Mouse (Mus musculus): ENCODE results near the gene Dffa.

The Dffa gene

DNA sequence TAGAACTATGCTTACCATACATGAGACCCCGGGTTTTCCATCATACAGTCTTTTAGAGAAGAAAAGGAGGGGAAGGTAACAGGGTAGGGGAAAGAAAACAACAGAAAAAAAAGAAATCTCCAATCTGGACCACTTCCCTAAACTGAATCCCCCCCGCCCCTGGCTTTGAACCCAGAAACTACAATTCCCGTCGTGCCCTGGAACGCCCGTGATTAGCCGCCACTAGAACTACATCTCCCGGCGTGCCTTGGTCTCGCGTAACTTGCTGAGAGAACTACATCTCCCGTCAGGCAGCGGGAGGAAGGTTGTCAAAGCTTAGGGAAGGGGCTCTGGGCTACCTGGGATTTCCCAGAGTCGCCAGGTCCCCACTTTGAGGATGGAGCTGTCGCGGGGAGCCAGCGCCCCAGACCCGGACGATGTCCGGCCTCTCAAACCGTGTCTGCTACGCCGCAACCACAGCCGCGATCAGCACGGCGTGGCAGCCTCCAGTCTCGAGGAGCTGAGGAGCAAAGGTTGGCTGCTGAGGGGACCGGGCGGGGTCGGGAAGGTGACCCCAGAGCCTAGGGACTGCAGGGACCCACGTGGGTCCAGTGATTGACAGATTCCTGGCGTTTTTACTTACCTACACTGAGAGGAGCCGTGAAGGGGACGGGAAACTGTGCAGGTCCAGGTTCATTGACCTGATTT lies at the start of gene Dffa:
Gene Dffa, plus strand, starts transcription at position 272 of the 687 bp plus-strand sequence.
- peak; percentile 91 for DNase-seq (ENCODE audit: low read depth, low spot score)

DNA sequence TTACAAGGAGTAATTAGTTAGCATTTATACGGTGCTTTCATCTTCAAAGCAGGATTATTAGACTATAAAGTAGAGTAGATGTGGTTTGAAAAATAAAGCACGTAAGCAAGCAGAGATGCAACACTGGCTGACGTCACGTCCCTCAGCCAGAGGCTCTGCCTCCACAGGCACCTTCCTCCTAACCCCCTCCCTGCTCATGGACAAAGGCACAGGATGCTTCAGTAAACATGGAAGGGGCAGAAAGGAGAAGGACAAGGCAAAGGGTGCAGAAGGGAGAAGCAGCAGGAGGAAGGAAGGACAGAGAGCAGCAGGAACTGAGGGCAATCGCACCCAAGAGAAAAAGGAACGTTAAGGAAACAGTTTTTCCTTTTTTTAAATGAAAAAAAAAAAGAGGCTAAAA lies 48.1 kb upstream of the Dffa start:
- DNase-seq (ENCODE audit: low read depth, low spot score), result no peak

DNA sequence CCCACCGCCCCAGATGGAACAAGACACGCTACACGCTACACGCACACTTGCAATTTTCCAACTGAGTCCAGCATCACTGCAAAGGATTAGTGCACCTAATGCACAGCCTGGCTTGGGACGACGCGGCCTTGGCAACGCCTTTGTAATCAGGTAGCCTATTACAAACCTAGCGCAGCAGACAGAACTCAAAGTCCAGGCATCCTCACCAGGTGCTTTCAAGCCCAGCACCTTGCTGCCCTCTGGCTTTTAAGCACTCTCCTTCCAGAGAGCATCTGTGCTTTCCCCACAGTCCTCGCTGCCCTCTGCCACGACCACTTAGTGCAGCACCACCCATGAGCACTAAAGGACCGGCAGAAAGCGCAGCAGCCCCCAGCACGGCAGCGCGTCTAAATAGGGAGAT lies 47.0 kb upstream of the Dffa start:
- DNase-seq (ENCODE audit: low read depth, low spot score), result no peak

DNA sequence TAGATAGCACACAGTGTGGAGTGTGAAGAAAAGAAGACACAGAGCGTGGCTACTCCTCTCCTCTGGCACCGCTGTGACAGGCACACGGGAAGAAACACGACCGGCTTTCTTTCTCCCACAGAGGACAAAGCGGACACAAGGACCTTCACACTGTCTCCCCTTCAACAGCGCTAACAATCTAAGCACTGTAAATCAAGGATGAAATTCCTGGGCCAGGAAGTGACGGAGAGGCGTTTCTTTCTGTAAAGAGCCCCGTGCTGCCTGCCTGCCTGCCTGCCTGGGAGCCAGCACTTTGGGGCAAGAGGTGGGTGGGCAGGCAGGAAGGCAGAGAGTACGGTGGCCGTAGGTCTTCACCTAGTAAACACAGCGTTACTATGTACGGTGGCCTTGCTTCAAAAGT lies 46.5 kb upstream of the Dffa start:
- no peak for DNase-seq (ENCODE audit: low read depth, low spot score)

DNA sequence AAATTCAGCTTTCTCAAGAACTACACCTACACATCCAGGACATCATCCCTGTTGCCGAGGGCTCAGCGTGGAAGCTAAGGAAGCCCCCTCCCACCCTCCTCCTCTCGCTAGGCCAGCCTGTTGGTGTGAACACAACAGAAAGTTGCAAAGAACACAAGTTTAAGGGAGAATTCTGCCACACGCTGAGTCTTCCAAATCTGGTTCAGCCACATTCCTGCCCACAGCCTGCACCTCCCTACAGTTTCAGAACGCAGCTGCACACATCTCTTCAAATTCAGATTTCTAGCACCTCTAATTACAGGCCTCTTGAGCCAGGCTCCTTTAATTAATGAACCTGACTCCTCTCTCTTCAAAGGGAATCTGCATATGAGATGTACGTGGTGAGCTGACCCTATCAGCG lies 45.6 kb upstream of the Dffa start:
- DNase-seq (ENCODE audit: low read depth, low spot score), result no peak

DNA sequence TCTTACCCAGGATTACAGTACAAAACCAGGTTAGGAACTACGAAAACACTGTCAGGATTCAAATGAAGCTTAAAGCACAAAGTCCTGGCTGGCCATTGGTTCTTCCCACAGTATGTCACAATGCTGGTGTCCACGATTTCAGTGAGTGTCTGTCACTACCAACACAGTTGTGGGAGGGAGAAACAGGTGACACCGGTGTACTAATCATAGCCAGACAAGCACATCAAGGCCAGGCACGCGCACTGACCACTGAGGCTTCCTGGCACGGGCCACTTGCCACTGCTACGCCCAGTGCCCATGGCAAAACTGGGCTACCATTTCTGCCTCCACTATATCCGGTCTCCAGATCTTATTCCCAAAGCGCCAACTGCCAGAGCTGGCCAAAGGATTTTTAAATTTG lies 44.2 kb upstream of the Dffa start:
- DNase-seq (ENCODE audit: low read depth, low spot score), result no peak

DNA sequence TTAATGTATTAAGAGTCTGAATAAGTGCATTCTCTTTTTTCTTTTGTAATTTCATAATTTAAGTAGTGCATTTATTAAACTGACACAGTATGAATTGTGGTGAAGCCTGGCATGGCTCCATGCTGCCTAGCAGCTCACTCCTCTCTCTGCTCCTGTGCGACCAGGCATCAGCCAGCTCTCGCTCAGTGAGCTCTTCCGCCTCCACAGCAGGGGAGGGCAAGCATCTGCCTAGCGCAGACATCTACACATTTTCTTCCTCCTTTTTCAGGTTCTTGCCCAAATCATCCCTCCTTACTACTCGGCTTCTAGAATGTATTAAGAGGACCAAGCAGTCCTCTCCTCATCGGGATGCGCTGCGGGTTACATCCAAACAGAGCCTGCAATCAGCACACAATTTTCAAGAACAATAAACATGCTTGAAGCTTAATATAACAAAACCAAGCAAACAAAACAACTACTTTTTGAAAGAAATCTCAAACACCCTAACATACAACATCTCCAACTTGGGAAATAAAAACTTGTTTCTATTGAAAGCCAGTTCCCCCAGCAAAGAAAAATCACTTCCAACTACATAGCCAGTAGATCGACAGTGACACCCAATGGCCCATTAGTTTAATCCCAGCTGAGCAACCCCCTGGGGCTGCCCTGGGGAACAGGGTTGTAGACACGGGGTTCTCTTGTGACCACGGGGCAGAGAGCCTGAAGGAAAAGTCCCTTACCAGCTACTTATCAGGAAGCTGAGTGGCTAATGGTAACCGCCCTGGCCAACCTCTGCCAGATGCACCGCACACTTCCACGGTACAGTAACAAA lies 43.1 kb upstream of the Dffa start:
- no peak for DNase-seq (ENCODE audit: low read depth, low spot score)

DNA sequence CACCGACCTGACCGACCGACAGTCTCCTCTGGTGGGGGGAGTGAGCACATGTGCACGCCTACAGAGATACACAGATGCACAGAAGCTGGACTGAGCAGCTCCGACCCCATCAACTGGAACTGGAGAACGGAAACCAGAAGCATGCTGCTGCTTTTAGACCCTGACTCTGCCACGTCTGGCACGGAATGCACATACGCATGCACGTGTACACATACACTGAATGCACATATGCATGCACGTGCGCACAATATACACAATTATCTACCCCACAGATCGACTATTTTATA lies 42.6 kb upstream of the Dffa start:
- DNase-seq (ENCODE audit: low read depth, low spot score), result no peak

DNA sequence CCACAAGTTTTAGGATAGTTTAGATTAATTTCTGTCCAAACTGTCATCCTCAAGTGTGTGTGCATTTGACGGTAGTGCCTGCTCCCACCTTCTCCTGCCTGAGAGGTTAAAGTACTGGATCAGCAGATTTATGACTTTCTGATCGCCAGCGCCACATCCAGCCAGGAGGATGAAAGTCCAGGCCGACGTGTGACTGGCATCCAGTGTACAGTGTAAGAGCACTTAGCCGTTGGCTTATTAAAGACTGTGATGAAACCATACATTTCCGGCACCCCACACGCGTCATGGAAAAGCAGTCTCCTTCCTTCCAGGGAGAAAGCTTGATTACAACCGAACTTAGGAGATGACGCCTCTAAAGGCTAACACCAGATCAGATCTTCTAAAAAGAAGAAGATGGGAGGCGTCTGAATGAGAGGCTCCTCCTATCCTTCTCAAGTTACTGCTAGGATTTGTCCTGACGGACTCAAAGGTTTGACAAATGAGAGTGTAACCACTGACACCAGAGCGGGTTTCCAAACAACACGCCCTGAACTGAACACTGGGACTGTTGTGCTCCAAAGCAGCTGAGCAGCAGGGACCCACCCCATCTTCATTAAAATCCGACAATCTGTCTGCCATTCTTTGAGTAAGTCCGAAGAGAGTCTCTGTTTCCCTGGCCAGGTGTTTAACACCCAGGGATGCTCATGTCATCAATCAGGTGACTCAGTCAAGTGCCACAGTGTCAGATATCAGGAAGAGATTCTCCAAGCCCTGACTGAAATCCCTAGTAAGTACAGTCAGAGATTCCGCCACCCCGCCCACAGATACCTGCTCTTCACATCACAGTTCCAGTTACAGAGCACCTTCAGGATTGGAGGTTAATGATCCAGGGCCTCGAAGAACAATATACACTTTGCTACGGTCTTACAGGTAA lies 41.3 kb upstream of the Dffa start:
- DNase-seq (ENCODE audit: low read depth, low spot score), result no peak

DNA sequence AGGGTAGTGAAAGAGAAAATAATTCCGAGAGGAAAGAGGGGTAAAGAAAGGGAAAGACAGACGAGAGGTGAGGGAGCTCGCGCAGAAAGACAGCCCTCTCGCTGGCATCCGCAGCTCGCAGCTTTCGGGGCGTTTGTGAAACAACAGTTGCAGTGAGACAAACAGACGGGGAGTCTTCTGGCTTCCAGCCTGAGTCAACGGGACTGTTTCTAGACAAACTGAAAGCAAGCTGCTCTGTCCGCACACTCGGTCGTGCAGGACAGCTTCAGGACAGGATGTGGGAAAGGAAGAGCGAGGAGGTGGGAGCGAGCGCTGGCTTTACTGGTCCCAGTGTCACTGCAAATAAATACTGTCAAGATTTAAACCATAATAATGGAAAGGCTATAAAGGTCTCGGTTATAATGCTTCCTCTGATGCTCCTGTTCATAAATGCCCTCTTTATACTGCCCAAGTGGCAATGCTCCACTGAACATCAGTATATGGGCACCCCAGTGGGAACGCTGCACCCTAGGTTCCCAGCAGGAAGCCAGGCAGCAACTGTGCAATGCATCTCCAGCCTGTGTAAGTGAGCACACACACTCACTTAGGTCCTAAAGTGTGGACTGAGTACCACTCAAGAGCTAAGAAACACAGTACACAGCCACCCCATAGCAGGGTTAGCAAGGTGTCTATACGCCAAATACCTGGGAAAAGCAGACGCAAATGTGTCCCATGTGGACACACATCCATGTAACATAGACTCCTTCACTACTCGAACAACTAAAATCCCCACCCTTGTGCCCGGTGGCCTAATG lies 39.7 kb upstream of the Dffa start:
- DNase-seq (ENCODE audit: low read depth, low spot score), result no peak

DNA sequence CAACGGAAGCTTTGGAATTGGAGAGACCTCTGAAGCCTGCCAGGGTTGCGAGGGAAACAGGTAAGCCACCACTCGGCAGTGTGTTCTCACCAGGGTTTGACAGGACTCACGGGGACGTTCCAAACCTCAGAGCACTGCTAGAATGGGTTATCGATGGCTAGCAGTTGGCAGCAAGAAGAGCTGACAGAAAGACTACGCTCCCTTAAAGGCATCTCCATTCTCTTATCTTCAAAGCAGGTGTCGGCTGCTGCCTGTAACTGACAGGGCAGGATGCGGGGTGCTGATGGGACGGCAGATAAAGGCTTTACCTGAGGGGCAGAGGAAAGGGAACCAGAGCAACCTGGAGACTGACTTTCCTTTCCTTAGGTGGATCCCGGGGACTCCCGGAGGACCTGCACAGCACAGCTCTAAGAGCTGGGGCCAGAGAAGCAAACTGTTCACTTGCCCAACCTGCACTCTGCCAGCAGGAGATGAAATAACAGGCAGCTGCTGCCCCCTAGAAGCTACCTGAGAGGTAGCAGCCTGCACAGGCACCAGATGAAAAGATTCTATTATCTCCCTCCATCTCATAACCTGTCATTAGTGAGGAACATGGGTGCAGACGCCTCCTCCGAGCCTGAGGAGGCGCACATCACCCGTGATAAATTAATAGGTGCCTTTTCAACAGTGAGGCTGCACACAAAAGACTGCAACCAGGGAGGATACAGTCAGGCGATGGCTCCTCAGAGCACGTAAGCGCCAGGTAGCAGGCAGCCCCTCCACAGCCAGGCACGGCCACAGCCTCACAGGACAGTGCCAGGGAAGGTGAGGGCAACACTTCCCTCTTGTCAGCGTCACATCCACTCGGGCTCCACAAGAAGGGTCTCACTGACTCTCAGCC lies 37.0 kb upstream of the Dffa start:
- peak; percentile 51 for DNase-seq (ENCODE audit: low read depth, low spot score)

DNA sequence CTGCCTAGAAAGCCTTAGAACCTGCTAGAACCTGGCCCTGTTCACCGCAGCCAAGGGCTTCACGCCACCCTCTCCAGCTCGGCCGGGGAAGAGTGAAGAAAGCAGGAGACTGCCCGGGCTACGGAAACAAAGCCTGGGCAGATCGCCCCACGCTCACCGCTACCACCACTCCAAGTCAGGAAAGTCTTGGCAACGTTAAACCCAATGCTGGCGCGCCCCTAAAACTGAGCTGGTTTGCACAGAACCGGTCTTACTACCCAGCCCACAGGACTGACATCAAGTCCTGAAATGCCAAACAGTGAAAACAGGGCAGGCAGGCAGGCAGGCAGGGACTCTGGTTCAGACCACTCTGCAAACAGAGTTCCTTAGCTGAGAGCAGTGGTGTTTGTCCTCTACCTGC lies 28.9 kb upstream of the Dffa start:
- DNase-seq (ENCODE audit: low read depth, low spot score), result no peak

DNA sequence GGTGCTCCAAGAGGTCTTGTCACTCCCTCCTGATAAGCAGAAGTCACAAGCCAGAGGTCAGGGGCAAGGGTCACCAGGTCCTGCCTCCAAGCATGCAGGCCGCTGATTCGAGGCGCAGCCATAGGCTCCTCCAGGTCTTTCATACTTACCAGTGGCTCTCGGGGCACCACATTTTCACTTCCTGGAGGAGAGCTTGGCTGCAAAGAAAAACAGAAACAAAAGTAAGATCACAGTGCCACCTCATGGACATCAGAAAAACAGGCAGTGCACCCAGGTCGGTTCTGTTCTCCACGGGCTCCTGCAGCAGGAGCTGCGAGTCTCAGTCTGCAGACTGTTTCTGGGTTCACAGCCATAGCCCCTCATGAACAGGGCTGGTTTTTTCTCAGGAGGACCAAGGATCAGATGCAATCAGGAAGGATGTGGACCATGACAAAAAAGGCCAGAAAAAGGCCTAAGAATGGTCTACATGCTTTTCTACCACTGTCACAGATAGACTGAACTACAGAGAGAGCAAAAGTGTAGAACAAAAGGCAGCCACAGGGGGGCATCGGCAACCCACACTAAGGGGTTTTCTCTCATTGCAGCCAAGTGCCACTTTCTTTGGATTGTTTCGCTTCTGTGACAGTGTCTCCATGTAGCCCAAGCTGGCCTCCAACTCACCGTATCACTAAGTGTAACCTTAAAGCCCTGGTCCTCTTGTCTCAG lies 27.9 kb upstream of the Dffa start:
- peak; percentile 86 for DNase-seq (ENCODE audit: low read depth, low spot score)

DNA sequence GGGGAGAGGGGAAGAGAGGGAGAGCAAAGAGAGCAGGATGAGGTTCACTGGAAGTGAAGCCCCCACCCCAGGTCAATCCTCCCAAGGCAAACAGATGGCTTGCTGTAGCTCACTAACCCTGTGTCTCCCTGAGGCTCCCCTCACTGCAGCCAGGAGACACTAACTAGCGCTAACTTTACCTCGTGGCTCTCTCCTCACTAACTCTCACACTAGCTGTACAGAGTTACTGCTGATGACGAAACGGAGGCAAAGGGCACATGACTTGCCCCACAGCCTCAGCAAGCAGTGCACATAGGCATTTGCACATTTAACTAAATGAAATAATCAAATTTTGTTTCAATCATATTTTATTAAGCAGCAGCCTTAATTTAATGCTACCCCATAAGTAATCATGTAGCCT lies 25.7 kb upstream of the Dffa start:
- DNase-seq (ENCODE audit: low read depth, low spot score), result no peak

DNA sequence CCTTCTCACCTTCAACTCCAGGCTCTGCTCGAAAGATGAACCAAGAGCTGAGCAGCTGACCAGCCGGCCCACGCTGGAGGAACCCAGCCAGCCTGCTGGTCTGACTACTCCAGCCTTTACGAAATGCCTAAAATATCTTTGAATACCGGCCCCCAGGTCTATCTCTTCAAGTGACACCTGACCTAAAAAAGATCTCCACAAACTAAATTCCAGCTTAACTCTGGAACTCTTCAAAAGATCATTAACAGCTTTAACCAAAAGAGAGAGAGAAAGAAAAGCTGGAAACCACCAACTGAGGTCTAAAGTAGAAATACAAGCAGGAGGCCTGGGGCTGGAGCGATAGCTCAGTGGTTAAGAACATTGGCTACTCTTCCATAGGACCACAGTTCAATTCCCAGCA lies 24.3 kb upstream of the Dffa start:
- DNase-seq (ENCODE audit: low read depth, low spot score), result no peak

DNA sequence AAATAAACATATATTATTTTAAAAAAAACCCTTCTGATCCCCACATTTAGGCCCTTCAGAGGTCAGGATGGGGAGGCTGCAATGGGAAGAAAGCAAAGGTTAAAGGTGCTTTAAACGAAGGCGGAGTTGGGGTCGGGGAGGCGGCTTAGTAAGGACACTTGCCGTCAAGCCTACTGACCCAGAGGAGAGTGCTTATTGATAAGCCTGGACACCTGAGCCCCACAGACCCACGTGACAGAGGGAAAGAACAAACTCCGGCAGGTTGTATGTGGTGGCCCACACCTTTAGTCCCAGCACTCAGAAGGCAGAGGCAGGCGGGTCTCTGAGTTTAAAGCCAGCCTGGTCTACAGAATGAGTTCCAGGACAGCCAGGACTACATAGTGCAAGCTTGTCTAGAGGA lies 23.8 kb upstream of the Dffa start:
- no peak for DNase-seq (ENCODE audit: low read depth, low spot score)

DNA sequence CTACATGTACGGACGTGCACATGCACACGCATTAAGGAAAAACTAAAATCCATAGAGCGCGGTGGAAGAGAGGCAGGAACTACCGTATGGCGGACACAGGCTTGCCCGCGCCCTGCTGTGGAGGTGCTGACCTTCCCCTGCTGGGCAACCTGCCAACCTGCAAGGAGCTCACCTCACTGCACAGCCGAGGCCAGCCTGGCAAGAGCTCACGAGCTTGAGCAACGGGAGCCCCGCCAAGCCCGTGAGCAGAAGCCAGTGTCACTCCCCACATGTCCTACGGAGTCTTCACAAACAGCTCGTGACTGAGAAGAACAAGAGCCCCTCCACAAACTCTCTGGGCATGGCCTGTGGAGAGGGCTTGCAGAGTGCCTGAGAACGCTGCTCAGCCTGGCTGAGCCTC lies 22.4 kb upstream of the Dffa start:
- DNase-seq (ENCODE audit: low read depth, low spot score), result no peak

DNA sequence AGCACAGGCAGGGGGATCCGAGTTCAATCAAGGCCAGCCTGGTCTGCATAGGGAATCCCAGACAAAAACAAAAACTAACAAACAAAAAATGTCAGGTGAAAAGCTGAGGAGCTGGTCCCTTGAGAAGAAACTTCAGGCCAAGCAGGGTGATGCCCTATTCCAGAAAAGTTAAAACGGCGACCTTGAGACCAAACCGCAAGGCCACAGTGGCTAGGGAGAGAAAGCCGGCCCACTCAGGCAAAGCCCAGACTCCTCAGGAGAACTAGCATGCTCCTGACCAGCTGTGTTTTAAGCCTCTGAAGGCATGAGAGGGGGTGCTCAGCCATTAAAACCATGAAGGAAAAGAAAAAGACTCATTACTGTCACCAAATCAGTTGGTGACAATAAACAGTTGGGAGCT lies 18.6 kb upstream of the Dffa start:
- no peak for DNase-seq (ENCODE audit: low read depth, low spot score)

DNA sequence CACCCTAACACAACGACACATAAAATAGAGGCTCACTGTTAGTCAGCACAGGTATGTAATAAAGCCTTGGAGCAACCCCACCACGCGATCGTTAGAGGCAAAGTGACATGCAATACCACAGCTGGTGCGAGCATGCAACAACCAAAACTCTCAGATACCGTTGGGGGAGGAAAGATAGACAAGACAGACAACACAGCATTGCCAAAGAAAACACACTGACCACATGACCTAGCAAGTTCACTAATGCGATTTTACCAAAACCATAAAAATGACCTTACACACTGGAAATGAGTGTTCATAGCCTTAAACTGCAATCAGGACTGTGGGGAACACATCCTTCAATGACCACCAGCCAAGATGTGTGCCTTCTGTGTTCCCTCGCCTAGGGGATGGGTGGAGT lies 12.6 kb upstream of the Dffa start:
- no peak for DNase-seq (ENCODE audit: low read depth, low spot score)

DNA sequence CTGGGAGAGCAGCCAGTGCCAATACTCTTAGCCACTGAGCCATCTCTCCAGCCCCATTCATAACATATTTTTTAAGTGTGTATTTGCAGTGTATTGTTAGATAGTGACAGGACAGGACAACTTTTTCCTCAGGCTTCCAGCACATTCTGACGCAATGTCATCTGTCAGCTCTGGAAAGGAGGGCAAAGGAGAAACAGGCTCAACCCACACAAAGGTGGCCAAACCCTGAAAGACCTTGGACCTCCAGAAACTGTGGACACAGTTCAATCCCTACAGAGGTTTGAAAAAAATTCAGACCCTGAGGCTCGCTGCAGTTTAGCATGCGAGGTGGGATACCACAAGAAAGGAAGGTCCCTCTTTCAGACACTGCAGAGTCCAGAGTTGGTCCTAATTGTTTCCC lies 6.0 kb upstream of the Dffa start:
- DNase-seq (ENCODE audit: low read depth, low spot score), result no peak
